Mouse (Mus musculus) ES-Bruce4 (cell line): ENCODE measurements around the gene Mettl7a3. TPM values are rescaled to one million over a fixed set of nuclear protein-coding genes. Genes with fewer than 3 reads are reported as not detected.
"Not testable (repeated sequence)": the region's sequence is repeated elsewhere in the genome, so short reads cannot be mapped to it uniquely, and the experiment has no call there.

ENCODE experiments used
- H3K27ac ChIP-seq: 2 replicates; pipeline ENCODE4 v1.5.1; 2012; ENCODE audit warnings: low read length, inconsistent platforms; ENCODE audit not compliant: insufficient read depth
- H3K27me3 ChIP-seq: 2 replicates; pipeline ENCODE4 v1.6.1; 2012; ENCODE audit warnings: mild to moderate bottlenecking, low read length, inconsistent platforms; ENCODE audit not compliant: control insufficient read depth, poor library complexity, insufficient read depth, severe bottlenecking
- H3K36me3 ChIP-seq: 2 replicates; pipeline ENCODE4 v1.6.1; 2012; ENCODE audit warnings: inconsistent platforms, mild to moderate bottlenecking, low read length, moderate library complexity; ENCODE audit not compliant: control insufficient read depth, poor library complexity, insufficient read depth, severe bottlenecking
- H3K4me1 ChIP-seq: one replicate; pipeline ENCODE4 v1.8.1; 2011; ENCODE audit warnings: low read length; ENCODE audit not compliant: control insufficient read depth, insufficient read depth
- H3K4me3 ChIP-seq: 2 replicates; pipeline ENCODE4 v1.5.1; 2011; ENCODE audit warnings: low read depth, mild to moderate bottlenecking, low read length
- H3K9ac ChIP-seq: 2 replicates; pipeline ENCODE4 v1.6.1; 2012; ENCODE audit warnings: low read depth, mild to moderate bottlenecking, inconsistent platforms; ENCODE audit not compliant: poor library complexity, severe bottlenecking
- H3K9me3 ChIP-seq: replicated peaks from 2 replicates; pipeline ENCODE4 v1.6.1; 2012; ENCODE audit warnings: mild to moderate bottlenecking, low read length, inconsistent platforms; ENCODE audit not compliant: control insufficient read depth, poor library complexity, insufficient read depth, severe bottlenecking
- CTCF ChIP-seq: IDR thresholded peaks from one replicate; pipeline ENCODE4 v1.8.1; 2011; ENCODE audit warnings: low read depth, low read length
- EP300 ChIP-seq: IDR thresholded peaks from 2 replicates; pipeline ENCODE4 v1.6.1; 2011; ENCODE audit warnings: low read depth, low read length; ENCODE audit not compliant: insufficient read depth
- POLR2A ChIP-seq: IDR thresholded peaks from one replicate; pipeline ENCODE4 v1.8.1; 2011; ENCODE audit warnings: low read length; ENCODE audit not compliant: insufficient read depth
- polyA plus RNA-seq: library from polyadenylated mRNA; stranded (reverse); fragments of >200 nt; gene quantifications from 2 replicates; pipeline ENCODE4 v1.2.4, GENCODE M21; 2011; ENCODE audit warnings: low read depth; ENCODE audit not compliant: missing spikeins, insufficient read depth, insufficient read length

Mettl7a3 gene
- polyA plus RNA-seq, 1 experiment: not detected

DNA sequence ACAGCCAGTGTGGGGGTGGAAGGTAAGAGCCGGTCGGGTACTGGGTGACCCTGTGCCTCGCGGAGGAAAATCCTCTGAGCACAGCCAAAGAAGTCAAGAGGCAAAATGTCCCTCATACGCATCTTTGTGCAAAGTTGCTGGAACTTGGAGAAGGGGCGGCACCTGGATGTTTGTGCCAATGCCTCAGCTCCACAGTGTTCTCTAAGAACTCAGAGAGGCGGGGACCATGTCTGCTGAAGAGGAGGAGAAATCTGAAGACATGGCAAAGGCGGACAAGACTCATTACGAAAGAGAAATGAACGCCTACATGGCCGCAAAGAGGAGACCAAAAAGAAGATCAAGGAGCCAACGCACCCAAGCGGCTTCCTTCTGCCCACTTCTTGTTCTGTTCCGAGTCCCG, 33.2 kb upstream of the Mettl7a3 start:
- no peak overlapping the region for H3K27ac ChIP-seq
- peak overlapping the region; percentile 42 for H3K9ac ChIP-seq
- H3K4me1 ChIP-seq: peaks cover 2% of the 10 kb centered on the region
- no peak for TF ChIP-seq POLR2A
- no peak for TF ChIP-seq EP300
- TF ChIP-seq CTCF: no peak
- H3K27me3 ChIP-seq: no peaks in the 10 kb centered on the region
- no peaks in the 10 kb centered on the region for H3K9me3 ChIP-seq
- no peaks in the 10 kb centered on the region for H3K36me3 ChIP-seq
- H3K4me3 ChIP-seq: peak overlapping the region; percentile 38

DNA sequence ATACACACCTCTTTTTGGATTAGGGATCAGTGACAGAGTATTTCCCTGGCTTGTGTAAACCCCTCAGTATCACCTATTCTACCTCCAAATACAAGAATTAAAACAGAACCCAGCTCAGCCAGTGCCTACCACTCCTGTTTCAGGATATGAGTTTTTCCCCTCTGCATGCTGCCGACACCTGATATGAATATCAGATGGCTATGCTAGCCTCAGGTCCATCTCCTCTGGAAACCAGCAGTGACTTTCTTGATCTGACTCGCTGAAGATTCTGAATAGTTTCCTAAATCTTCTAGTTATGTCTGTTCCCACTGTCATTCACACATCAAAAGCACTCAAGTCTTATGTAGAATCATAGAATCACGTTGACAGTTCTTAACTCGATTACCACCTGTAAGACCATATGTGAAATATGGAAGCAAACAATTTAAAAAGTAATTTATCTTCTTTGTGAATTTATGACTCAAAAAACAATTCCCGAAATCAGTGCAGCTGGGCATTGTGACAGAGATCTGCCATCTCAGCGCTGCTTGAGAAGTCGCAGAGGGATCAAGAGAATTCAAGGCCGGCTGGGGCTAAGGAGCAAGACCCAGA, 31.2 kb upstream of the Mettl7a3 start:
- H3K4me3 ChIP-seq: no peak overlapping the region
- peak overlapping the region; percentile 56; the same call in 1 of the 2 replicates for H3K9ac ChIP-seq
- H3K9me3 ChIP-seq: no peaks in the 10 kb centered on the region
- H3K36me3 ChIP-seq: no peaks in the 10 kb centered on the region
- TF ChIP-seq CTCF (no peak), POLR2A (no peak), EP300 (no peak)
- no peaks in the 10 kb centered on the region for H3K27me3 ChIP-seq
- peak overlapping the region; percentile 84 for H3K27ac ChIP-seq
- peaks cover 2% of the 10 kb centered on the region for H3K4me1 ChIP-seq

DNA sequence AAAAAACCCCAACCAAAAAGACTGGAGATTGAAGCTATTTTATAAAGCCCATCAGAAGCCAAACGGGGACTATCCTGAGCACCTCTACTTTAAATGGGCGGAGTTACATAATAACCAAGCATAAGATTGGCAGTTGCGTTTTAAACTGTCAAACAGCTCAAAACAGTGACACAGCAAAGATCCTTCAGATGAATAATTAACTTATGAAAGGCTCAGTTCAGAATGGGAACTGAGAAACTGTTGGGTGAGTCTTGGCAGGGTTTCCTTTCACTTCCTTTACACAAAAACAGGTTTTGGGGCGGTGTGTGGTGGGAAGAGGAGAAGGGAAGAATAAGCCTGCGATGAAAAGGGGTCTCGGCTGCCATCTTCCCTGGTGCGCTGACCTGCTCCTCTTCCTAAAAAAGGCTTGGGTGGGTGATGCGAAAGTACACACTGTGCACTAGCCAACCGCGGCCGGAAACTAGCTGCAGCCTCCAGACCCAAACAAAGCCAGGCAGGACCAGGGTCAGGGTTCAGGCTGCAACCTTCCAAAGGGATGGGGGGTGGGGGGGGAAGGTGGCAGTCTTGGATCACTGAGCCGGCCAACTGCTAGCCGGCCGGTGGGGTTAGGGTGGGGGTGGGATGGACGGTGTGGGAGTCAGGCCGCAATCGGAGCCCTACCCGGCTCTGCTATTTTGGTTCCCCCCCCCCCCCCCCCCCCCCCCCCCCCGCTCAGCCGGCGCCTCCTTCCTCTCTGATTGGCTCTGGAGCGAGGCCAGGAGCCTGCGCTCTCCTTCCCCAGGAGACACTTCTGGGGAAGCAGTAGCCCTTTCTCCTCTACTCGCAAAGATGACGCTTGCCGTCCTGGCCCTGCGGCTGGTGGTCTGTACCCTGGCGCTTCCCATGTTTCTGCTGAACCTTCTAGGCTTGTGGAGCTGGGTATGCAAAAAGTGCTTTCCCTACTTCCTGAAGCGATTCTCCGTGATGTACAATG, 30.4 kb upstream of the Mettl7a3 start, which contains the start of gene Mettl7a1:
TSS of gene Mettl7a1 (plus strand) at position 122 of the 973 bp plus-strand sequence.
- Histone ChIP-seq H3K4me1 (peaks cover 2% of the 10 kb centered on the region), H3K9me3 (no peaks in the 10 kb centered on the region), H3K9ac (peak within 1 kb of the TSS; percentile 56), H3K27me3 (no peaks in the 10 kb centered on the region), H3K27ac (peak within 1 kb of the TSS; percentile 84), H3K4me3 (peak within 1 kb of the TSS; percentile 95), H3K36me3 (no peaks in the 10 kb centered on the region)
- TF ChIP-seq EP300 (0 out of 2 replicates have a peak, but pooled peaks have one; percentile 26), CTCF (no peak), POLR2A (peak; percentile 46)

DNA sequence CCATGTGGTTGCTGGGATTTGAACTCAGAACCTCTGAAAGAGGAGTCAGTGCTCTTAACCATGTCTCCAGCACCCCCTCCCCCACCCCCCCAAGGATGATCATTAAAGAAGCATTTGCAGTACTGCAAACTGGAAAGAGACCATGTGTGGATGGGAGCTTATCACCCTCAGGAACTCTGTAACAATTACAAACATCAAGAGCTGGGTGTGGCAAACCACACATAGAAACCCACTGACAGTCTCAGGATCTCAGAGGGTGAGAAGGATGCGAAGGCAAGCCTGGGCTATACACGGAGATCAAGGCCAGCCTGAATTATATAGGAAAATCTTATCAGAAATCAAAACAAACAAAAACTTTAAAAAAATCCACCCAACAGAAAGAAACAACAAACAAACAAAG, 28.5 kb upstream of the Mettl7a3 start:
- Histone ChIP-seq H3K4me1 (no peaks in the 10 kb centered on the region), H3K4me3 (no peak overlapping the region), H3K36me3 (no peaks in the 10 kb centered on the region), H3K27ac (no peak overlapping the region), H3K9ac (no peak overlapping the region), H3K9me3 (no peaks in the 10 kb centered on the region), H3K27me3 (no peaks in the 10 kb centered on the region)
- no peak for TF ChIP-seq POLR2A
- TF ChIP-seq EP300: no peak
- TF ChIP-seq CTCF: no peak

DNA sequence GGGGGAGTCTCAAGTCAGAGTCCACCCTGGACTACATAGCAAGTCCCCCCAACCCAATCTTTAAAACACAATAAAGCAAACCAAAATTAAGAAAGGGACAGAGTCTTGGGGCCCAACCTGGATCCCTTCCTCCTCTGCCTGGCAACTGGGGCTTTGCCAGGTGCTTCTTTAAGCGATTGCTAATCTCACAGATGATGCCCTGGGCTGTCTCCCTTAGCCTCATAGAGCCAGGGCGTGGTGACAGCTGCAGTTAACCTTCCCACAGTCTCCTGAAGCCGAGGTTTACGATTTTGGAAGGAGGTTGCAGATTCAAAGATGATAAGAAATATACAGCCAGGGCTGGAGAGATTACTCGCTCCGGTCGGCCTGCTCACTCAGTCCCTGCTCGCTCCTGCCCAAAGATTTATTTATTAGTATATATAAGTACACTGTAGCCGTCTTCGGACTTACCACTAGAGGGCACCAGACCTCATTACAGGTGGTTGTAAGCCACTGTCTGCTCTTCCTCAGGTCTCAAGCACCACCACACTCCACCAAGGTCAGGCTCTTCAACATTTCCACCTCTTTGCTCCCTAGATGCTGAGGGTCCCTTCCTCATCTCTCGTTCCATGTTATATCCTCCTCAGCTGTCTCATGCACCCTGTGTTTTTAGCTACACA, 27.2 kb upstream of the Mettl7a3 start:
- H3K9me3 ChIP-seq, H3K4me3 ChIP-seq, H3K4me1 ChIP-seq, H3K27ac ChIP-seq, H3K36me3 ChIP-seq, H3K27me3 ChIP-seq, H3K9ac ChIP-seq: not testable (repeated sequence)
- TF ChIP-seq CTCF: peak; percentile 26

DNA sequence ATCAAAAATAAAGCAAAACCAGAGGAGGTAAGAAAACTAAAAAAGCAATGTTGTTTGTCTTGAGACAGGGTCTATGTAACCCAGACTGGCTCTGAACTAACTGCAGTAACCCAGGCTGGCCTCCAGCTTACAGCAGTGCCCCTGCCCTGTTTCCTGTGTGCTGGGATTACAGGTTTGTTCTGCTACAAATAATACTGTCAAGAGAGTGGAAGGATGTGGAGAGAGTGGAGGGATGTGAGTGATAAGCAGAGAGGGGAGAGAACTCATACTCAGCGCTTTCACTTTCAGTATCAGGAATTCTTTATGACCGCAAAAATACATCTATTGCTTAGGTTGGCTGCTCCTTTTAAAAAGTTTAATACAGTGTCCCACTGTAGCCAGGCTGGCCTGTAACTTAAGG, 22.4 kb upstream of the Mettl7a3 start:
- Histone ChIP-seq H3K4me3 (no peak overlapping the region), H3K9me3 (no peaks in the 10 kb centered on the region), H3K4me1 (no peaks in the 10 kb centered on the region), H3K9ac (no peak overlapping the region), H3K27me3 (no peaks in the 10 kb centered on the region), H3K36me3 (no peaks in the 10 kb centered on the region), H3K27ac (no peak overlapping the region; the same call in 1 of the 2 replicates)
- TF ChIP-seq CTCF: no peak
- TF ChIP-seq EP300: no peak
- TF ChIP-seq POLR2A: no peak
